Mouse (Mus musculus) heart, embryonic 16.5 days (tissue): ENCODE measurements around the gene Ptpru. TPM values are rescaled to one million over a fixed set of nuclear protein-coding genes. Genes with fewer than 3 reads are reported as not detected.

ENCODE experiments used
- ATAC-seq: fragments of 200-750 bp; cut with Nextera tagmentation; replicated peaks from 2 replicates; pipeline ENCODE4 v1.8.0; 2017; ENCODE audit warnings: moderate number of reproducible peaks; ENCODE audit not compliant: insufficient read depth, low FRiP score; ENCODE audit errors: extremely low read depth
- H3K27ac ChIP-seq: fragments of 300-500 bp; sonication (generic); 2 replicates; pipeline ENCODE4 v1.5.1; 2014; ENCODE audit warnings: mild to moderate bottlenecking, low read length, control low read depth, moderate library complexity
- H3K27me3 ChIP-seq: fragments of 300-500 bp; sonication (generic); 2 replicates; pipeline ENCODE4 v1.6.1; 2014; ENCODE audit warnings: low read length, mixed read lengths; ENCODE audit not compliant: control insufficient read depth, insufficient read depth
- H3K36me3 ChIP-seq: fragments of 300-500 bp; sonication (generic); 2 replicates; pipeline ENCODE4 v1.6.1; 2014; ENCODE audit not compliant: control insufficient read depth, insufficient read depth
- H3K4me1 ChIP-seq: fragments of 300-500 bp; sonication (generic); 2 replicates; pipeline ENCODE4 v1.6.1; 2014; ENCODE audit warnings: low read length, mixed read lengths; ENCODE audit not compliant: control insufficient read depth, insufficient read depth
- H3K4me2 ChIP-seq: fragments of 300-500 bp; sonication (generic); 2 replicates; pipeline ENCODE4 v1.6.1; 2014; ENCODE audit warnings: low read depth, mild to moderate bottlenecking, control low read depth, low read length
- H3K4me3 ChIP-seq: fragments of 300-500 bp; sonication (generic); 2 replicates; pipeline ENCODE4 v1.5.1; 2014; ENCODE audit warnings: mild to moderate bottlenecking, control low read depth, low read length
- H3K9ac ChIP-seq: fragments of 300-500 bp; sonication (generic); 2 replicates; pipeline ENCODE4 v1.6.1; 2014; ENCODE audit warnings: low read length, control low read depth
- H3K9me3 ChIP-seq: fragments of 300-500 bp; sonication (generic); replicated peaks from 2 replicates; pipeline ENCODE4 v1.6.1; 2016; ENCODE audit warnings: low read length; ENCODE audit not compliant: control insufficient read depth
- WGBS: fragments of 180-500 bp; shearing (Covaris S2); extraction: QIAGEN DNeasy Blood & Tissue Kit; methylation state at CpG from one replicate; pipeline ENCODE4 v1.1.7; 2014; 5-methylcytosine and 5-hydroxymethylcytosine counted together
- polyA plus RNA-seq: library from polyadenylated mRNA; unstranded; fragments of >200 nt; fragmentation: Nextera tagmentation; extraction: Ambion mirVana; gene quantifications from 2 replicates; pipeline ENCODE4 v1.2.1, GENCODE M21; 2015

Gene Ptpru
- polyA plus RNA-seq, 1 experiment from 2014 or later, result 1.5 TPM

GRCm38 (mm10) chr4:131843290-131843743 lies 5.2 kb upstream of the Ptpru start, which contains the start of gene Mecr:
Mecr (plus strand) TSS chr4:131843470.
- H3K9me3 ChIP-seq, result no peaks in the 10 kb centered on the region
- H3K36me3 ChIP-seq, result no peaks in the 10 kb centered on the region
- ATAC-seq, result peak; percentile 85
- H3K27ac ChIP-seq, result peak within 1 kb of the TSS; percentile 27; the same call in 1 of the 2 replicates
- WGBS, result under 1% methylated on average over 37 of the region's 37 CpGs
- H3K4me3 ChIP-seq, result peak within 1 kb of the TSS; percentile 99
- peaks cover 19% of the 10 kb centered on the region for H3K27me3 ChIP-seq
- H3K4me1 ChIP-seq, result peaks cover 11% of the 10 kb centered on the region
- H3K4me2 ChIP-seq, result peak within 1 kb of the TSS; percentile 78
- peak within 1 kb of the TSS; percentile 93 for H3K9ac ChIP-seq

GRCm38 (mm10) chr4:131836891-131837491 lies 1.1 kb downstream of the Ptpru start:
- Histone ChIP-seq H3K4me2 (peak overlapping the region; percentile 100), H3K4me3 (peak overlapping the region; percentile 70), H3K9me3 (no peaks in the 10 kb centered on the region), H3K27me3 (peaks cover 56% of the 10 kb centered on the region), H3K27ac (no peak overlapping the region), H3K9ac (peak overlapping the region; percentile 77), H3K36me3 (no peaks in the 10 kb centered on the region), H3K4me1 (peaks cover 16% of the 10 kb centered on the region)
- under 1% methylated on average over 67 of the region's 76 CpGs for WGBS
- 0 out of 2 replicates have a peak, but pooled peaks have one; percentile 15 for ATAC-seq

- Histone ChIP-seq H3K27ac (no peak overlapping the region), H3K27me3 (peaks cover 51% of the 10 kb centered on the region), H3K4me3 (peak overlapping the region; percentile 70), H3K4me2 (peak overlapping the region; percentile 100), H3K36me3 (no peaks in the 10 kb centered on the region), H3K4me1 (peaks cover 16% of the 10 kb centered on the region), H3K9ac (peak overlapping the region; percentile 77), H3K9me3 (no peaks in the 10 kb centered on the region)
- 2% methylated on average over 39 of the region's 39 CpGs for WGBS
- no peak for ATAC-seq
Measured at GRCm38 (mm10) chr4:131836351-131836881, 1.7 kb downstream of the Ptpru start.

GRCm38 (mm10) chr4:131833971-131834609 lies 4.0 kb downstream of the Ptpru start:
- WGBS, result 33% methylated on average over 9 of the region's 9 CpGs
- Histone ChIP-seq H3K27me3 (peaks cover 42% of the 10 kb centered on the region), H3K9me3 (no peaks in the 10 kb centered on the region), H3K36me3 (no peaks in the 10 kb centered on the region), H3K4me2 (no peak overlapping the region), H3K27ac (no peak overlapping the region), H3K4me1 (peaks cover 16% of the 10 kb centered on the region), H3K4me3 (no peak overlapping the region), H3K9ac (no peak overlapping the region)
- ATAC-seq, result no peak

- peaks cover 37% of the 10 kb centered on the region for H3K27me3 ChIP-seq
Measured at GRCm38 (mm10) chr4:131832759-131833407, 5.2 kb downstream of the Ptpru start.

GRCm38 (mm10) chr4:131831546-131832045 lies 6.5 kb downstream of the Ptpru start:
- Histone ChIP-seq H3K27ac (no peak overlapping the region), H3K4me3 (no peak overlapping the region), H3K4me1 (peaks cover 4% of the 10 kb centered on the region), H3K27me3 (peaks cover 30% of the 10 kb centered on the region), H3K9ac (no peak overlapping the region), H3K36me3 (no peaks in the 10 kb centered on the region), H3K9me3 (no peaks in the 10 kb centered on the region), H3K4me2 (no peak overlapping the region)
- WGBS, result 67% methylated on average over 5 of the region's 5 CpGs
- ATAC-seq, result 0 out of 2 replicates have a peak, but pooled peaks have one; percentile 38

More at GRCm38 (mm10) chr4:131832759-131833407, 5.2 kb downstream of the Ptpru start:
- Histone ChIP-seq H3K4me1 (peaks cover 13% of the 10 kb centered on the region), H3K4me3 (no peak overlapping the region), H3K9ac (no peak overlapping the region), H3K9me3 (no peaks in the 10 kb centered on the region), H3K27ac (no peak overlapping the region), H3K4me2 (no peak overlapping the region), H3K36me3 (no peaks in the 10 kb centered on the region)
- WGBS, result 66% methylated on average over 3 of the region's 3 CpGs
- no peak for ATAC-seq

GRCm38 (mm10) chr4:131829123-131829522 lies 9.0 kb downstream of the Ptpru start:
- H3K4me2 ChIP-seq, result no peak overlapping the region
- peaks cover 6% of the 10 kb centered on the region; the same call in 1 of the 2 replicates for H3K27me3 ChIP-seq
- ATAC-seq, result no peak
- no peaks in the 10 kb centered on the region for H3K36me3 ChIP-seq
- H3K27ac ChIP-seq, result no peak overlapping the region
- 66% methylated on average over 8 of the region's 8 CpGs for WGBS
- H3K9me3 ChIP-seq, result no peaks in the 10 kb centered on the region
- no peaks in the 10 kb centered on the region for H3K4me1 ChIP-seq
- H3K4me3 ChIP-seq, result no peak overlapping the region
- no peak overlapping the region for H3K9ac ChIP-seq

GRCm38 (mm10) chr4:131826905-131827304 lies 11.2 kb downstream of the Ptpru start:
- Histone ChIP-seq H3K27me3 (peaks cover 4% of the 10 kb centered on the region), H3K9me3 (peaks cover 3% of the 10 kb centered on the region; the same call in 1 of the 2 replicates), H3K4me2 (no peak overlapping the region), H3K36me3 (no peaks in the 10 kb centered on the region), H3K27ac (no peak overlapping the region), H3K4me1 (no peaks in the 10 kb centered on the region), H3K9ac (no peak overlapping the region), H3K4me3 (no peak overlapping the region)
- no peak for ATAC-seq
- WGBS, result 9% methylated on average over 6 of the region's 6 CpGs
